Comparison of ENCODE assay signal across 8 mouse cellular contexts in genomic region chr4:109475577-109476553, GRCm38 (mm10). TPM values are rescaled to one million over a fixed set of nuclear protein-coding genes. Genes with fewer than 3 reads are reported as not detected.
A peak's percentile ranks its signal among the peaks of the same experiment; 100 is the strongest.
DNase-seq lines count a peak whose midpoint lies in the region; ATAC-seq and TF ChIP-seq lines count a peak whose summit lies in the region.

No protein-coding gene starts in this region.

- H3K4me3 ChIP-seq in limb, embryonic 14.5 days (replicated peaks; ENCODE audit: low read length) = peak overlapping the region; percentile 94
- H3K4me3 ChIP-seq in midbrain, embryonic 16.5 days (ENCODE audit: low read depth, low read length) = peak overlapping the region; percentile 97

- TF ChIP-seq POLR2A in limb, embryonic 14.5 days (IDR thresholded peaks at IDR 0.05; ENCODE audit: borderline replicate concordance, extremely low read depth, insufficient read depth, insufficient read length) = no peak

- H3K9me3 ChIP-seq in limb, embryonic 14.5 days (ENCODE audit: control insufficient read depth, low read length) = no peaks in the 10 kb centered on the region
- no peaks in the 10 kb centered on the region for H3K9me3 ChIP-seq in midbrain, embryonic 16.5 days (replicated peaks; ENCODE audit: control insufficient read depth, low read length, poor library complexity, severe bottlenecking)

- peak overlapping the region; percentile 91 for H3K27ac ChIP-seq in limb, embryonic 14.5 days (replicated peaks; ENCODE audit: low read depth, low read length)
- peak overlapping the region; percentile 95 for H3K27ac ChIP-seq in midbrain, embryonic 16.5 days (ENCODE audit: low read length)

- peak; percentile 29 to 61 for DNase-seq in urinary bladder, adult 18-20 months (ENCODE audit: low spot score in 2 of 2)
- DNase-seq in urinary bladder, postnatal 10 days (ENCODE audit: low spot score) = no peak
- peak; percentile 70 for DNase-seq in embryo, embryonic 9.5 days (ENCODE audit: extremely low spot score)
- DNase-seq in heart, adult 11 months = peak; percentile 96
- peak; percentile 46 for DNase-seq in kidney, adult 11 months
- peak; percentile 14 for DNase-seq in limb, embryonic 14.5 days (ENCODE audit: low spot score)
- peak; percentile 47 for DNase-seq in splenic B cell, adult 2 months (ENCODE audit: low read depth, low spot score)

- no peaks in the 10 kb centered on the region for H3K36me3 ChIP-seq in limb, embryonic 14.5 days (ENCODE audit: control insufficient read depth, insufficient read depth, low read length)
- H3K36me3 ChIP-seq in midbrain, embryonic 16.5 days (ENCODE audit: control insufficient read depth, insufficient read depth, low read length) = 0 out of 2 replicates have a peak, but pooled peaks cover 6% of the 10 kb centered on the region
- no peaks in the 10 kb centered on the region for H3K36me3 ChIP-seq in splenic B cell, adult 2 months (ENCODE audit: control insufficient read depth, insufficient read depth, low read length, poor library complexity, severe bottlenecking)

- ATAC-seq in limb, embryonic 14.5 days (ENCODE audit: low FRiP score, low read depth) = peak; percentile 47
- peak; percentile 85 for ATAC-seq in midbrain, embryonic 16.5 days

- H3K4me1 ChIP-seq in limb, embryonic 14.5 days (ENCODE audit: control insufficient read depth, insufficient read depth, low read length) = peaks cover 4% of the 10 kb centered on the region; the same call in 1 of the 2 replicates
- H3K4me1 ChIP-seq in midbrain, embryonic 16.5 days (ENCODE audit: control insufficient read depth, insufficient read depth, low read length) = peaks cover 18% of the 10 kb centered on the region

- WGBS in limb, embryonic 14.5 days = under 1% methylated on average over 44 of the region's 68 CpGs
- under 1% methylated on average over 56 of the region's 68 CpGs for WGBS in midbrain, embryonic 16.5 days

- peak overlapping the region; percentile 98 for H3K9ac ChIP-seq in limb, embryonic 14.5 days (ENCODE audit: low read depth, low read length, severe bottlenecking)
- H3K9ac ChIP-seq in midbrain, embryonic 16.5 days (ENCODE audit: low read depth, low read length) = peak overlapping the region; percentile 99

- peak overlapping the region; percentile 72 for H3K4me2 ChIP-seq in limb, embryonic 14.5 days (replicated peaks; ENCODE audit: low read depth, low read length, severe bottlenecking)
- peak overlapping the region; percentile 63 for H3K4me2 ChIP-seq in midbrain, embryonic 16.5 days (ENCODE audit: low read length)

- H3K27me3 ChIP-seq in limb, embryonic 14.5 days (ENCODE audit: control insufficient read depth, insufficient read depth, low read length) = no peaks in the 10 kb centered on the region
- no peaks in the 10 kb centered on the region for H3K27me3 ChIP-seq in midbrain, embryonic 16.5 days (ENCODE audit: control insufficient read depth, insufficient read depth, low read depth, low read length)
- no peaks in the 10 kb centered on the region for H3K27me3 ChIP-seq in splenic B cell, adult 2 months (ENCODE audit: control insufficient read depth, insufficient read depth, low read length, poor library complexity, severe bottlenecking)

RNA-seq across cellular contexts. Expression of gene Rnf11, which starts 8.7 kb away (rescaled TPM):
- polyA plus RNA-seq in limb, embryonic 14.5 days (2012; rRNA removed) = 39.3 and 43.6 TPM in 2 replicates
- polyA plus RNA-seq in limb, embryonic 14.5 days (2014; fragmentation: Nextera tagmentation; extraction: Ambion mirVana) = 67.0 and 71.7 TPM in 2 replicates
- 64.3 and 68.5 TPM in 2 replicates for polyA plus RNA-seq in midbrain, embryonic 16.5 days (2015; fragmentation: Nextera tagmentation; extraction: Ambion mirVana)

RNA-seq across cellular contexts. Expression of gene 4930522H14Rik, which starts 55.2 kb away (rescaled TPM):
- polyA plus RNA-seq in limb, embryonic 14.5 days (2012; rRNA removed) = not detected in 2 replicates
- polyA plus RNA-seq in limb, embryonic 14.5 days (2014; fragmentation: Nextera tagmentation; extraction: Ambion mirVana) = not detected in 2 replicates
- polyA plus RNA-seq in midbrain, embryonic 16.5 days (2015; fragmentation: Nextera tagmentation; extraction: Ambion mirVana) = not detected in 2 replicates
